Comparison of ENCODE assay signal across 11 mouse cellular contexts in the genomic region with DNA sequence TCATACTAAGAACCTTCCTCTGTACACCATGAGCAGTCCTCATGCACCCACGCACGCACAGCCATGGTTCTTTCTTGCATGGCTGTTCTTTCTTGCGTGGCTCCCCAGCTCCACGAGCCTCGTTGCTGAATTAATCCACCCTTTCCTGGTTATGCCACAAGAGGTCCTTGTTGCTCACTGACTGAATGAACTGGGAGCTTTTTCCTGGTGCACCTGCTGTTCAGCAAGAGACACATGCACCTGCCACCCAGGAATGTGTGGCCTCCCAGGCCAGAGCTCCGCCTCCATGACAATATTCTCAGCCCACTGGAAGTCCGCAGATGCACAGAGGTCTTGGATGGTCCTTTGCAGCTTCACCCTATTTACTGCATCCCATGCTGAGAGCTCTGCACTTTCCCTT. TPM values are rescaled to one million over a fixed set of nuclear protein-coding genes. Genes with fewer than 3 reads are reported as not detected.
DNase-seq lines count a peak whose midpoint lies in the region.
"Had no signal": no experiment of that assay in that cellular context is flagged by ENCODE, and none has a peak within 500 bp of the region (broad histone marks: within the 10 kb centered on the region; RNA-seq: fewer than 3 reads in every experiment).

No protein-coding gene starts in this region.

- peak; percentile 17 to 25 for DNase-seq in cerebellum, postnatal 10 days
- DNase-seq in cerebellum, adult 8-10 months = no peak
- peak; percentile 13 for DNase-seq in kidney, postnatal 10 days
- DNase-seq in kidney, postnatal 14 days = no peak
- DNase-seq in retina, postnatal 1 day = peak; percentile 33
- no peak for DNase-seq in retina, embryonic 14.5 days (ENCODE audit: low spot score)
- DNase-seq in adrenal gland, adult 8-10 months = no peak
- no peak for DNase-seq in ovary, postnatal 36 days (ENCODE audit: low spot score)
- DNase-seq: left cerebral cortex, postnatal 4 days; lung, postnatal 4 days; thymus, postnatal 25 days had no signal

RNA-seq across cellular contexts. Expression of a gene that starts 35.2 kb away (rescaled TPM):
- total RNA-seq in adrenal gland, adult 8-10 months (2022) = under 1 TPM in 1 of 4 experiments, not detected in 3; 0.30 TPM

RNA-seq across cellular contexts. Expression of a gene that starts 44.5 kb away (rescaled TPM):
- total RNA-seq in adrenal gland, adult 8-10 months (2022) = not detected
- total RNA-seq: left cerebral cortex, postnatal 4 days had no signal

Comparison
In these comparisons a context has a peak if more than half of its experiments do, and no peak if none do; other contexts are left out.
1. DNase-seq: peak in cerebellum, postnatal 10 days (2 of 2), kidney, postnatal 10 days (single experiment) and retina, postnatal 1 day (single experiment); none in cerebellum, adult 8-10 months (single experiment), kidney, postnatal 14 days (single experiment), retina, embryonic 14.5 days (single experiment), adrenal gland, adult 8-10 months (single experiment) and ovary, postnatal 36 days (single experiment).